Mouse (Mus musculus): Measurements from ENCODE around the gene Alox15. TPM values are rescaled to one million over a fixed set of nuclear protein-coding genes. Genes with fewer than 3 reads are reported as not detected.

Alox15 gene
- polyA plus RNA-seq (2015; fragmentation: Nextera tagmentation; extraction: Ambion mirVana): not detected in 2 replicates

DNA sequence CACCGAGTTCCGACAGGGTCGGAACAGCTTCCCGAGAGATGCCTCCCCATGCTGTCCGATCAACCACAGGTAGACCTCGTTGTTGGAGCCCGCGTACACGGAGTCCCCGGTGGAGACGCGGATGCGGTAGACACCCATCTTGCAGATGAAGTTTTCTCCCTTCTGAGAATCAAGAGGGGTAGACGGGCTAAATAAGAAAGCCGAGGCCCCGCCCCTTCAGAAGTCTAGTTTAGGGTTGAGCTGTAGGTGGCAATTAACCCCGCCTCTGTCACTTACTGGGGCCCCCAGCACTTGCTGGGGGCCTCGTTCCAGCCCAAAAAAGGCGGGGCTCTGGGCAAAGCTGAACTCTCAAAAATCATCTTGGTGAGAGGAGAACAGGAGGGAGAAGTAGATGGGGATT lies at the start of gene Alox15:
Gene Alox15 (minus strand): TSS at position 164 of the 400 bp plus-strand sequence.
- no peak for ATAC-seq
- Histone ChIP-seq H3K9me3 (ENCODE audit: control insufficient read depth, low read length) (no peaks in the 10 kb centered on the region), H3K27me3 (replicated peaks; ENCODE audit: control insufficient read depth, insufficient read depth, low read length) (peaks cover 25% of the 10 kb centered on the region), H3K4me1 (replicated peaks; ENCODE audit: control insufficient read depth, insufficient read depth, low read length) (peaks cover 9% of the 10 kb centered on the region), H3K4me3 (replicated peaks; ENCODE audit: low read length) (peak within 1 kb of the TSS; percentile 16), H3K27ac (ENCODE audit: low read length) (no peak within 1 kb of the TSS), H3K36me3 (ENCODE audit: control insufficient read depth, insufficient read depth) (no peaks in the 10 kb centered on the region), H3K9ac (replicated peaks; ENCODE audit: low read depth, low read length) (no peak within 1 kb of the TSS), H3K4me2 (ENCODE audit: low read length) (peak within 1 kb of the TSS; percentile 47)
- under 1% methylated on average over 19 of the region's 19 CpGs for WGBS

DNA sequence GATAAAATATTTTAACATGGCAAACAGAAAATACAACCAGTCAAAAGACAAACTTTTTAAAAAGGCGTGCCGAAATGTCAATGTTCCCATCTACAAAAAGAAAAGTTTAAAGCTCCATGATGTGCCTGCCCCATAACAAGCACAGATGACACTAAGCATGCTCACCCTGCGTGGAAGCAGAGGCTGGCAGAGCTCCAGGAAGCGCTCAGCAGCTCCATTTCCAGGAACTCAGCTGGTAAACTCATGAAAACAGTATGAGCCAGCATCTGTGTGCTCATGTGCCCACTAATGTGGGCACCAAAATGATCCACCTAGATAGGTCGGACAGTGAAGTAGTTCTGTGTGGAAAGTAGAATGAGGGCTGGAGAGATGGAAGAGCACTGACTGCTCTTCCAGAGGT lies 37.6 kb upstream of the Alox15 start:
- no peaks in the 10 kb centered on the region for H3K4me1 ChIP-seq (replicated peaks; ENCODE audit: control insufficient read depth, insufficient read depth, low read length)
- no peaks in the 10 kb centered on the region for H3K27me3 ChIP-seq (replicated peaks; ENCODE audit: control insufficient read depth, insufficient read depth, low read length)
- 78% methylated on average over 5 of the region's 5 CpGs for WGBS
- no peak overlapping the region for H3K4me3 ChIP-seq (replicated peaks; ENCODE audit: low read length)
- H3K36me3 ChIP-seq (ENCODE audit: control insufficient read depth, insufficient read depth): peaks cover 7% of the 10 kb centered on the region
- H3K27ac ChIP-seq (ENCODE audit: low read length): no peak overlapping the region
- H3K9me3 ChIP-seq (ENCODE audit: control insufficient read depth, low read length): no peaks in the 10 kb centered on the region
- no peak overlapping the region for H3K4me2 ChIP-seq (ENCODE audit: low read length)
- no peak for ATAC-seq
- H3K9ac ChIP-seq (replicated peaks; ENCODE audit: low read depth, low read length): no peak overlapping the region

- Histone ChIP-seq H3K4me2 (ENCODE audit: low read length) (no peak overlapping the region), H3K9ac (replicated peaks; ENCODE audit: low read depth, low read length) (no peak overlapping the region), H3K36me3 (ENCODE audit: control insufficient read depth, insufficient read depth) (peaks cover 1% of the 10 kb centered on the region), H3K27me3 (replicated peaks; ENCODE audit: control insufficient read depth, insufficient read depth, low read length) (no peaks in the 10 kb centered on the region), H3K27ac (ENCODE audit: low read length) (no peak overlapping the region), H3K4me1 (replicated peaks; ENCODE audit: control insufficient read depth, insufficient read depth, low read length) (no peaks in the 10 kb centered on the region), H3K4me3 (replicated peaks; ENCODE audit: low read length) (no peak overlapping the region), H3K9me3 (ENCODE audit: control insufficient read depth, low read length) (no peaks in the 10 kb centered on the region)
- WGBS: 78% methylated on average over 5 of the region's 5 CpGs
- no peak for ATAC-seq
Observed at GRCm38 (mm10) chr11:70387436-70387835, 35.6 kb upstream of the Alox15 start.

- ATAC-seq: no peak
- Histone ChIP-seq H3K9ac (replicated peaks; ENCODE audit: low read depth, low read length) (no peak overlapping the region), H3K9me3 (ENCODE audit: control insufficient read depth, low read length) (no peaks in the 10 kb centered on the region), H3K27ac (ENCODE audit: low read length) (no peak overlapping the region), H3K4me2 (ENCODE audit: low read length) (no peak overlapping the region), H3K36me3 (ENCODE audit: control insufficient read depth, insufficient read depth) (no peaks in the 10 kb centered on the region), H3K4me1 (replicated peaks; ENCODE audit: control insufficient read depth, insufficient read depth, low read length) (no peaks in the 10 kb centered on the region), H3K27me3 (replicated peaks; ENCODE audit: control insufficient read depth, insufficient read depth, low read length) (no peaks in the 10 kb centered on the region), H3K4me3 (replicated peaks; ENCODE audit: low read length) (no peak overlapping the region)
- 94% methylated on average over 3 of the region's 3 CpGs for WGBS
Observed at GRCm38 (mm10) chr11:70384136-70384535, 32.3 kb upstream of the Alox15 start.

DNA sequence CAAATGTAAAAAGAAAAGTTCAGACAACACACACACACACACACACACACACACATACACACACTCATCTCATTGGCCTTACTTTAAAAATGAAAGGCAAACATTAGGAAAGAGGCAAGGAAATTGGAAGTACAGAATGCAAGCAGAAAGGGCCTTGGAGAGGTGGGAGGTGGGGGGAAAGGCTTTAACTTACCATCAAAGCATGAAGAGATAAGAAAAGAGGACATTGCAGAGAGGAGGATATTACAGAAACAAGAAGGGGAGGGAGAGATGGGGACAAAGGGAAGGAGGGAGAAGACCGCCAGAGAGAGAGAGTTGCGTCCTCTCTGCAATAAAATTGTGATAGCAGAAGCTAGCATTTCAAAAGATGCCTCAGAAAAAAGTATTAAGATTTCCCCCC lies 29.5 kb upstream of the Alox15 start:
- no peak overlapping the region for H3K4me3 ChIP-seq (replicated peaks; ENCODE audit: low read length)
- no peaks in the 10 kb centered on the region for H3K36me3 ChIP-seq (ENCODE audit: control insufficient read depth, insufficient read depth)
- no peaks in the 10 kb centered on the region for H3K9me3 ChIP-seq (ENCODE audit: control insufficient read depth, low read length)
- WGBS: 91% methylated on average over 2 of the region's 2 CpGs
- H3K27me3 ChIP-seq (replicated peaks; ENCODE audit: control insufficient read depth, insufficient read depth, low read length): 0 out of 2 replicates have a peak, but pooled peaks cover under 1% of the 10 kb centered on the region
- H3K4me2 ChIP-seq (ENCODE audit: low read length): no peak overlapping the region
- no peak for ATAC-seq
- no peak overlapping the region for H3K9ac ChIP-seq (replicated peaks; ENCODE audit: low read depth, low read length)
- H3K27ac ChIP-seq (ENCODE audit: low read length): no peak overlapping the region
- no peaks in the 10 kb centered on the region for H3K4me1 ChIP-seq (replicated peaks; ENCODE audit: control insufficient read depth, insufficient read depth, low read length)

- 83% methylated on average over 1 of the region's 1 CpGs for WGBS
- 0 out of 2 replicates have a peak, but pooled peaks cover 2% of the 10 kb centered on the region for H3K27me3 ChIP-seq (replicated peaks; ENCODE audit: control insufficient read depth, insufficient read depth, low read length)
- no peak overlapping the region for H3K9ac ChIP-seq (replicated peaks; ENCODE audit: low read depth, low read length)
- H3K4me2 ChIP-seq (ENCODE audit: low read length): no peak overlapping the region
- no peak for ATAC-seq
- H3K36me3 ChIP-seq (ENCODE audit: control insufficient read depth, insufficient read depth): no peaks in the 10 kb centered on the region
- H3K27ac ChIP-seq (ENCODE audit: low read length): no peak overlapping the region
- H3K9me3 ChIP-seq (ENCODE audit: control insufficient read depth, low read length): no peaks in the 10 kb centered on the region
- H3K4me1 ChIP-seq (replicated peaks; ENCODE audit: control insufficient read depth, insufficient read depth, low read length): no peaks in the 10 kb centered on the region
- H3K4me3 ChIP-seq (replicated peaks; ENCODE audit: low read length): no peak overlapping the region
Observed at GRCm38 (mm10) chr11:70380478-70381005, 28.7 kb upstream of the Alox15 start.

DNA sequence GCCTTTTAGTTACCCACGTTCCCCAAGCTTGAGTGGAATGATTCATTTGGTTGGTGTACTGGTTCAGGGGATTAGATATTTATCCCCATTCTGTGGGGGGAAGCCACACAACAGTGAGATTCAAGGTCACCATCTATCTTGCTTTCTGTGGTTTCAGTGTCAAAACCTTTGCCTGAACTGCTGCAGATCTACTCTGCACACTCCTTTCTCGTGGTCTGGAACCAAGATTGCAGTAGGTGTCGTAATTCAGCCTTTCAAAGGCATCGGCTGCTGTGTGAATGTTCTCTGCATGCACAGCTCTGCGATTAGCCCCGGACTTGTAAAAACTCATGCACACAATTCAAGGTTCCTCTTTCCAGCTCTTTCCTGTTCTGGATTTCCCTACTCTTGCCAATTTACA lies 24.2 kb upstream of the Alox15 start:
- WGBS: 89% methylated on average over 6 of the region's 6 CpGs
- Histone ChIP-seq H3K4me3 (replicated peaks; ENCODE audit: low read length) (no peak overlapping the region), H3K27ac (ENCODE audit: low read length) (no peak overlapping the region), H3K27me3 (replicated peaks; ENCODE audit: control insufficient read depth, insufficient read depth, low read length) (0 out of 2 replicates have a peak, but pooled peaks cover 8% of the 10 kb centered on the region), H3K4me1 (replicated peaks; ENCODE audit: control insufficient read depth, insufficient read depth, low read length) (no peaks in the 10 kb centered on the region), H3K9me3 (ENCODE audit: control insufficient read depth, low read length) (no peaks in the 10 kb centered on the region), H3K36me3 (ENCODE audit: control insufficient read depth, insufficient read depth) (no peaks in the 10 kb centered on the region), H3K9ac (replicated peaks; ENCODE audit: low read depth, low read length) (no peak overlapping the region), H3K4me2 (ENCODE audit: low read length) (no peak overlapping the region)
- ATAC-seq: no peak

GRCm38 (mm10) chr11:70374302-70374701 lies 22.5 kb upstream of the Alox15 start:
- 0 out of 2 replicates have a peak, but pooled peaks cover 8% of the 10 kb centered on the region for H3K27me3 ChIP-seq (replicated peaks; ENCODE audit: control insufficient read depth, insufficient read depth, low read length)
- no peak overlapping the region for H3K4me2 ChIP-seq (ENCODE audit: low read length)
- no peak overlapping the region for H3K27ac ChIP-seq (ENCODE audit: low read length)
- no peak overlapping the region for H3K4me3 ChIP-seq (replicated peaks; ENCODE audit: low read length)
- 81% methylated on average over 3 of the region's 3 CpGs for WGBS
- no peaks in the 10 kb centered on the region for H3K36me3 ChIP-seq (ENCODE audit: control insufficient read depth, insufficient read depth)
- no peaks in the 10 kb centered on the region for H3K4me1 ChIP-seq (replicated peaks; ENCODE audit: control insufficient read depth, insufficient read depth, low read length)
- no peaks in the 10 kb centered on the region for H3K9me3 ChIP-seq (ENCODE audit: control insufficient read depth, low read length)
- H3K9ac ChIP-seq (replicated peaks; ENCODE audit: low read depth, low read length): no peak overlapping the region
- ATAC-seq: no peak

DNA sequence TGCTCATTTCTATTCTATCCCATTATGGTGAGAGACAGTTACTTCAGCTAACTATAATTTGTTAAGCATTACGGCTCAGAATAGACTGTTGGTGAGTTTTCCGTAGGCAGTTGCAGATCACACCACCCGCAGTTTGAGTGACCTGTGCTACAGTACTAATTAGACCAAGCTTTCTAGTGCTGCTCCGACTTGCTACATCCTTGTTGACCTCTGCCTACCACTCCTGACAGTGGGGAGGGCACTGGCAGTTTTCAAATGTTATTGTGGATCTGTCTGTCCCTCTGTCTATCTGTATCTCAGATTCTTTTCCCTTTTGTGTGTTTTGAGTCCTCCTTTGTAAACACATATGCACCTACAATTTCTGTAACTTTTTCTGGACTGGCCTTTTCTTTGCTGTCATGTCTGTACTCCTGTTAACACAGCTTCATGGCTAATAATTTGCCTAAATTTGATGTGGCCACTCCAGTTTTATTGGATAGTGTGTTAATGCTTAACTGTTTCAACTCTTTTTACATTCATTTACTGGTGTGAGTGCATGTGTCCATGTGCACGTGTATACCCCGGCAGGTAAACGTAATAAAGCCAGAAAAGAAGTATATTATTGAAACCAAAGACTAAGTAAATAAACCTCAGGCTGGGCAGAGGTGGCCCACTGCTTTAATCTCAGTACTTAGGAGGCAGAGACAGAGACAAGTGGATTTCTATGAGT lies 21.2 kb upstream of the Alox15 start:
- 0 out of 2 replicates have a peak, but pooled peaks cover 8% of the 10 kb centered on the region for H3K27me3 ChIP-seq (replicated peaks; ENCODE audit: control insufficient read depth, insufficient read depth, low read length)
- 80% methylated on average over 7 of the region's 7 CpGs for WGBS
- H3K9ac ChIP-seq (replicated peaks; ENCODE audit: low read depth, low read length): no peak overlapping the region
- ATAC-seq: no peak
- no peak overlapping the region for H3K4me3 ChIP-seq (replicated peaks; ENCODE audit: low read length)
- no peak overlapping the region for H3K27ac ChIP-seq (ENCODE audit: low read length)
- no peak overlapping the region for H3K4me2 ChIP-seq (ENCODE audit: low read length)
- H3K4me1 ChIP-seq (replicated peaks; ENCODE audit: control insufficient read depth, insufficient read depth, low read length): no peaks in the 10 kb centered on the region
- no peaks in the 10 kb centered on the region for H3K9me3 ChIP-seq (ENCODE audit: control insufficient read depth, low read length)
- no peaks in the 10 kb centered on the region for H3K36me3 ChIP-seq (ENCODE audit: control insufficient read depth, insufficient read depth)
